Mouse (Mus musculus) A20 (cell line): Measurements from ENCODE around the gene Gpr87.

ENCODE experiments used
- DNase-seq: peaks from one replicate; pipeline ENCODE4 v3.0.0-alpha.2; 2011; ENCODE audit warnings: low read depth, low spot score

The Gpr87 gene

GRCm38 (mm10) chr3:59140115-59140514 lies 54.8 kb downstream of the Gpr87 start:
- no peak for DNase-seq

DNA sequence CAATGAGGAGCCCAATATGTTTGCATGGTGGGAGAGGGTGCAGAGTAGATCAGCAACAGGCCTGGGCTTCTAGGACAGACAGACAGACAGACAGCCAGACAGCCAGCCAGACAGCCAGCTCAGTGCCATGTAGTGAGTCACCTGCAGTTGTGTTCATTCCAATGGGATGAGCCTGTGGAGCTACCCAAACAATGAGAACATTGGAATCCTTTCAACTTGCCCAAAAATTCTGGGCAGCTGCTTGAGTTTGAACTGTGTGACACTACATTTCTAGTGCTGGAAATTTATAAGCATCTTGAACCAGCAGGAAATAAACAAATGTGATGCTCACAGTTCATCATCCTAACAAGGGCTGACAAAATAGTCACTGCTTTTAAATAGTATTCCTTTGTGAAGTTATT lies 55.3 kb downstream of the Gpr87 start:
- DNase-seq, result no peak

DNA sequence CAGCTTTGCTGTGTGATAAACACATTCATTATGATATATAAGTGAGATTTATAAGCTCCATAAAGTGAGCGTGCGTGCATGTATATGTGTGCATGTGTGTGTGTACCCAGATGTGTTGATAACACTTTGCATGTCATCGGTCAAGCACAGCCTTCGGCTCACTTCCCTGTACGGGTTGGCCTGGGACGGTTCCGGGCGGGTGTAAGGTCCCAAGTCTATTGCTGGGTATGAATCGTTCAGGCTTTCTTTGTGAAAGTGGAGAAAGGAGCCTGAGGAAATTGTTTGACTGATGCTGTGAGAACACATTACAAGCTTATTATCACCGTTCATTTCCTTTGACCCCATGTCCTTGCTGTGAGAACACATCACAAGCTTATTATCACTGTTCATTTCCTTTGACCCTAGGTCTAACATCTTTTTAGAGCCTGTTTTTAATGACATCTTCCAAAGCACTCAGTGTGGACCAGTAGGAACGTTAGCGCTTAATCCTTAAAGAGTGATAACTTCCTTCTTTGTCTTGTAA lies 55.9 kb downstream of the Gpr87 start:
- DNase-seq, result no peak

- DNase-seq, result no peak
Measured at GRCm38 (mm10) chr3:59135911-59136653, 58.8 kb downstream of the Gpr87 start.

GRCm38 (mm10) chr3:59133189-59133588 lies 61.7 kb downstream of the Gpr87 start:
- DNase-seq, result no peak

GRCm38 (mm10) chr3:59131966-59132365 lies 62.9 kb downstream of the Gpr87 start:
- no peak for DNase-seq

GRCm38 (mm10) chr3:59131081-59131480 lies 63.8 kb downstream of the Gpr87 start:
- no peak for DNase-seq

DNA sequence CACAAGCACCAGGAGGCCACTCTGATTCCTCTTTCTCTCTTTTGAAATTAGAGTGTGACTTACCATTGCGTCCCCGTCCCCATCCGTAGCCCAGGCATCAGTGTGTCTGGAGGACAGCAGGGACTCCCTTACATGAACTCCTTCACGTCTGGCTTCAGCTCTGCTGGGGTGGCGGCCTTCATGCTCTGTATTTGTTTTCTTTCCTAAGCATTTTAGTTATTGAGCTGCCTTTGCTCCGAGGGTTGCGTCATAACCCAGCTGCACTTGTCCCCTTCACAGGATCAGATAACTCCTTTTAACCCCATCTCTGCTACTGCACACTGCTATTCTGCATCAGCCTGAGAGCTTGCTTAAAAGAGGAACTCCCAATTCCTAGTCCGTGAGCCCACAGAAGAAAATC lies 64.5 kb downstream of the Gpr87 start:
- no peak for DNase-seq

GRCm38 (mm10) chr3:59129547-59129946 lies 65.4 kb downstream of the Gpr87 start:
- no peak for DNase-seq
